Comparison of ENCODE assay signal across 8 mouse cellular contexts in the genomic region with DNA sequence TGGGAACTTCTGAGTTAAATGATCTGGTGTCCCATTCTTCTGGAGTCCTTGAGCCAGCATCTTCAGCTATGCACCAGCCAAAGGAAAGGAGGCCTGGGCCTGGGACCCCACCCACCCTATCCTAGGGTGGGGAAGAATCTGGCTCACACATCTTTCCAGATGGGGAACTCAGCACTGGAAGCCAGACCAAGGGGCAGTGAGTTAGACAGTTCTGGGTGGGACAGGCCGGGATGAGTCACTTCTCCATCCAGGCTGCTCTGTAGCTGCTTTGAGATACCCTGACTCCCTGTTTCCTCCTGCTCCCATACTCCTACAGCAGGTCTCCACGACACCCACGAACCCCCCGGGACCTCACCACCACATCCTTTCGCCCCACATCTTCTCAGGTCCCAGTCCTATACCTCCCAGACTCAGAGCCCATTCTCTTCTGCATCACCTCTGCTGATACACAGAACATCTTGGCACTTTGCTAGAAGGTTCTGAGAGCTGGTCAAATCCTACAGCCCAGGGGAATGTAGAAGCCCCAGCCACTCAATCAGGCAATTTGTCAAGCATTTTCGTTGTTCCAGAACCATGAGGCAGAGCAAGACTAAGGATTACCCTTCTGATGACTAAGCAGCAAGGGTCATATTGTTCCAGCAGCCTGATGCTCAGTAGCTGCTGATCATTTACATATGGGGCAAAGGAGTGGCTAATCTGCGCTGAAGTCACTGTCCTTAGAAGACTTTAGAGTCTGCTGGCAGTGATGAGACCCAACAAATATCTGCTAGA.
"Had no signal": no experiment of that assay in that cellular context is flagged by ENCODE, and none has a peak within 500 bp of the region (broad histone marks: within the 10 kb centered on the region; RNA-seq: fewer than 3 reads in every experiment).

No protein-coding gene starts in this region.

- H3K4me3 ChIP-seq: limb, embryonic 10.5 days; liver, embryonic 15.5 days; midbrain, embryonic 13.5 days had no signal

- H3K27ac ChIP-seq: limb, embryonic 10.5 days; liver, embryonic 15.5 days; midbrain, embryonic 13.5 days had no signal

- DNase-seq: kidney, postnatal 14 days; lung, adult 2 months; lung, postnatal 36 days; right cerebral cortex, postnatal 14 days; thymus, postnatal 36 days had no signal

- H3K4me1 ChIP-seq: liver, embryonic 15.5 days had no signal
